Mouse (Mus musculus): ENCODE data around the gene 4930579F01Rik.

DNA sequence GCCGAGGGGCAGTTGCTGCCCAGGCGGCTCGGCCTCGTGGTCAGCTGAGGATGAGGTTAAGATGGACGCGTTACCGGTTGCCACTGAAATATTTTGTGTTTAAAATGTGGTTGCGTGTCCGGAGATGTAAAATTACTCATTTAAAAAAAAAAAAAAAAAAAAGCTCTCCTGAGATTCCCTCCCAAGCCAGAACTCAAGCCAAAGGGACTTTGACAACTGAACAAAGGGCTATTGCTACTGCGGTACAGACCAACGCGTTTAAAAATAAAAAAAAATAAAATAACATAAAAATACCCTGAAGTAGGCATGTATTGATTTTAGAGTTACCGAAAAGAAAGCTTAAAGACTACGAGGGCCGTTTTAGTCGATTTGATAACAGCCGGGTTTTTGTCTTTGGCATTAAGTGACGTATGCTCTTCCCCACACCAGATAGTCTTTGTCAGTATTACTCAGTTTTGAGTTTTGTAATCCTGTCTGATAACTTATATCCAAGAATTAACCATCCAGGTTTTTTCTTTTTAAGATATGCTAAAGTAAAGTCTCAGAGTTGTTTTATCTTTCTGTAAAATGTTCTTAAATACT lies 49.5 kb downstream of the 4930579F01Rik start:
- TF ChIP-seq CTCF (IDR thresholded peaks at IDR 0.05; ENCODE audit: extremely low read depth, insufficient read depth, low read length) (no peak), POLR2A (IDR thresholded peaks at IDR 0.05; ENCODE audit: extremely low read depth, insufficient read depth, low read length) (no peak)

All from cortical plate, adult 2 months (tissue).